In genomic region chr7:86346296-86346695, GRCm38 (mm10) we compare ENCODE assay signal across 1 mouse cellular context. TPM values are rescaled to one million over a fixed set of nuclear protein-coding genes. Genes with fewer than 3 reads are reported as not detected.
"Had no signal": no experiment of that assay in that cellular context is flagged by ENCODE, and none has a peak within 500 bp of the region (broad histone marks: within the 10 kb centered on the region; RNA-seq: fewer than 3 reads in every experiment).

No protein-coding gene starts in this region.

RNA-seq across cellular contexts. Expression of gene Olfr307, which starts 8.9 kb away (rescaled TPM):
- total RNA-seq: neutrophil, adult 5-6 weeks had no signal

RNA-seq across cellular contexts. Expression of gene Olfr305, which starts 20.4 kb away (rescaled TPM):
- total RNA-seq: neutrophil, adult 5-6 weeks had no signal

RNA-seq across cellular contexts. Expression of gene Olfr309, which starts 32.8 kb away (rescaled TPM):
- total RNA-seq: neutrophil, adult 5-6 weeks had no signal

RNA-seq across cellular contexts. Expression of gene Olfr304, which starts 40.2 kb away (rescaled TPM):
- total RNA-seq: neutrophil, adult 5-6 weeks had no signal
